Mouse (Mus musculus) layer of hippocampus, postnatal 36 days (tissue): Measurements from ENCODE around the gene Mpv17l2. TPM values are rescaled to one million over a fixed set of nuclear protein-coding genes. Genes with fewer than 3 reads are reported as not detected.
A peak's percentile ranks its signal among the peaks of the same experiment; 100 is the strongest.

Source experiments
- DNase-seq, 2 experiments: peaks; one replicate each; pipeline ENCODE4 v3.0.0; 2022
- total RNA-seq, 2 experiments: library from RNA; stranded (reverse); gene quantifications; 2 replicates each; pipeline ENCODE4 v1.2.3; 2021

The Mpv17l2 gene
- total RNA-seq, 2 experiments from 2014 or later: 34.3 to 35.8 TPM

GRCm38 (mm10) chr8:70790846-70791245 lies 30.1 kb upstream of the Mpv17l2 start:
- DNase-seq: no peak

GRCm38 (mm10) chr8:70789046-70789445 lies 28.3 kb upstream of the Mpv17l2 start:
- no peak for DNase-seq

- DNase-seq: no peak
Measured at GRCm38 (mm10) chr8:70787941-70788667, 27.4 kb upstream of the Mpv17l2 start.

GRCm38 (mm10) chr8:70787051-70787445 lies 26.3 kb upstream of the Mpv17l2 start:
- no peak for DNase-seq

DNA sequence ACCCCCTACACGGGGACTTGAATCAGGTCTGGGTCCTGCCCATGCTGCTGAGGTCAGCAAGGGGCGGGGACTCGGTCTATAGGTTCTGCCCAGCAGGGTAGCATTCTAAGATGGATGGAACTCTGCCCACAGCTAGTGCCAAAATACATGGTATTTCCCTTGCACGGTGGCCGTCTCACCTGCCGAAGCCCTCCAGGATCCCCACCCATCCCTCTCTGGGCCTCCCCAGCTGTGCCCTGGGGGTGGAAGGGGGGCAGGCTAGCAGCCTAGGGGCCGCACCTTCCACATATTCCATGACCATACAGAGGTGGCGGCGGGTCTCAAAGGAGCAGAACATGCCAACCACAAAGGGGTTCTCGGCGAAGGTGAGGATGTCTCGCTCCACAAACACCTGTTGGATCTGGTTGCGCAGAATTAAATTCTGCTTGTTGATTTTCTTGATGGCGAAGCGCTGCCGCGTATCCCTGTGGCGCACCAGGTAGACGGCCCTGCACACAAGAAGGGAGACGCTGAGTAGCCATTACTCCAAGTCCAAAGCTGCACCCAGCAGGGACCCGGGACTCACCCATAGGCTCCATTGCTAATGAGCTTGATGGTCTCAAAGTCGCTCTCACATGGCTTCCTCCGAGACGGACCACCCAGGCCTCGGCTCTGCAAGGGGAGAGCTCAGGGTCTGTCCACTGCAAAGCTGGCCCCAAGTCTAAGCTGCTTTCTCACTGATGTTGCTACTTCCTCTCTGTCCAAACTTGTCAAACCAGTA lies 25.7 kb upstream of the Mpv17l2 start:
- no peak for DNase-seq

- DNase-seq: no peak
Measured at GRCm38 (mm10) chr8:70780093-70780492, 19.3 kb upstream of the Mpv17l2 start.

DNA sequence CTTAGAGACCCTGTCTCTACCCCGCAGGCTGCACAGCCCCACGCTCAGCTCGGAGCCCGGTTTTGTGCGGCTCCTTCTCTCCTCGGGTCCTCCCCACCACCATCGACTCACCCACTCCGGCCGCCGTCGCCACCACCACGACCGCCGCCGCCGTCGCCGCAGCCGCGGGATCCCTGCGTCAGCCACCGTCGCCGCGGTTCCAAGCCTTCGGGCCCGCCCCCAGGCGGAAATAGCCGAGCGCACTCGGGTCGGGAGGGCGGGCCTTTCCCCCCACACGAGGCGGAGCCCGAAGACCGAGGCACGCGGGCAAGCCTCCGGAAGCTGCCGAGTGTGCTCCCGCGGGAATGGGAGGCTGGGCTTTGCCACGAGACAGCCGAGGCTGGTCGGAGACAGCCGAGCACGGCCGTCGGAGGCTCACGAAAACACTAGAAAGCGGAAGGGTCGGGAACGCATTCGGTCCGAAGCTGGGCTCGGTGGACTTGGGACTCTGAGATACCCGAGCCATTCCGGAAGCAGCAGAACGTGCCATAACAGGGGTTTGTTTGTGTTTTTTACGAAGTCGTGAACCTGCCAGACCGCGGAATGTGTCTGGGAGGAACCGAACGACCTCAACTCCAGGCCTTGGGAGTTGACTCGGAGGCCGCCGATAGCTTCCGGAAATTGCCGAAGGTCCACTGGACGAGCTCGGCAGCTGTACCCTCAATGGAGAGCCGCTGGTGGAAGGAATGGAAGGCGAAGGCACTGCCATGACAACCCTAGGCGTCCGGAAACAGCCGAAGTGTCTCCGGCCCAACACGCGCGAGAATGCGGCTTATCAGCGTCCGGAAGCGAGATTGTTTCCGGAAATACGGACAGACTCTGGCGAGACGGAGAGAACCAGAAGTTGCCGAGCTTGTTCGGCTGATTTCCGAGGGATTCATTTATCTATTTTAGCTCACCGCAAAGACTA lies 16.0 kb upstream of the Mpv17l2 start, which contains the start of gene Pik3r2:
Gene Pik3r2, minus strand, starts transcription at position 218 of the 949 bp plus-strand sequence.
- peak; percentile 98 for DNase-seq

DNA sequence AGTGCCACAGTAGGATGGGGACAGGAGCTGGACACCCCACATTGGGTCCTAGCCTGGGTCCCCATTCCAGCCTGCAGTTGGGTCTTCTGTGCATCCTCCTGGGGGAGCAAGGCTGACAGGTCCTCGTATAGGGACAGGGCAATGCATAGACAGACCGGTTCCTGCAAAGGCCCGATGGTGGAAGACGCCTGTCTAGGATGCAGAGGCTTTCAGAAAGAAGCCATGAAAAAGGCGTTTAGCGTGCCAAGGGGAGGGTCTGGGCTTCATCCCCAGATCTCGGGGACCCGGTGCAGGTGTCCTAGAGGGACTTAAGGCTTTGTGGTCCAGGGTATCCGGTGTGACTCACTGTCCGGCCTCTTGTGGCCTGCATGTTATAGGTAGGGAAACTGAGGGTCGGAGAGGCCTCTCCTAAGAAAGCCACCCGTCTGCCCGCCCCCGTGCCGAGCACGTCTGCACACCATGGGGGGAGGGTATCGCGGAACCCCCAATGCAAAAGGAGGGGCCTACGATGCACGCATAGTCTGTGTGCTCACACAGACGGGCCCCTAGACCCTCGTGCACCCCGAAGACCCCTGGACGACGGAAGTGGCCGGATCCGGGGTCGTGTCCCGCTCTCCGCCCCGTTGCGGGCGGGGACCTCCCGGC lies 15.2 kb upstream of the Mpv17l2 start:
- DNase-seq: no peak

DNA sequence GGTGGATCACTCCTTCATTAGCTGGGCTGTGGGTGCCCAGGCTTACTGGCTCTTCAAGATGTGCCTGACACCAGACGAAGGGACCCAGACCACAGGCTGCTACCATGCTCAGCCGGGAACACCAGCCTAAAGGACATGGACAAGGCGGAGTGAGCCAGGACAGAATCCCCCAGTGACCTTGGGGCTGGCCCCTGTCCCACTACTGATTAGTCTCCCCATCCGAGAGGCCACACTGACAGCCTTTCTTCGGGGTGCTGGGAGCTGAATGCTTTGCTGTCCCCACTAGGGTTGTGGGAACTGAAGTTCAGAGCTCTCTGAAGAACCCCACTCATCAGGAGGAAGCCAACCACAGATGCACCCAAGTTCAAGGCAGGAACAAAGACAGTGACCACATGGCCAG lies 14.5 kb upstream of the Mpv17l2 start:
- DNase-seq: no peak

DNA sequence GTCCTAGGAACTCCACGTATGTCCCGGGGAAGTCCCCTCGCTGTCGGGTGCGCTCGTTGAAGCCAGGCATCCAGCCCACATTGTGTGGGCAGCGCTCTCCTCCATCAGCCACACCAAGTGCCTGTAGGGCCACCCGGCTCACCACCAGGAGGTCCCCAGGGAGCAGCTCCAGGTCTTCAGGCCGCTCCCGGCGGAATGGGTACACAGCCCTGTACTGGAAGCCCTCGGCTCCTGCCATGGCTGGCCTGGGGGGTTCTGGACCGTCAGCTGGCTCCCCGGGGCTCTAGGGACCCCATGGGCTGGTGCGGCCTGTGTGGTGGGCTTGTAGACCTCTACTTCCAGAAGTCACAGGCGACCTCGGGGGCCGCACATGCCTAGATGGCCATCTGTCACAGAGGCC lies 14.0 kb upstream of the Mpv17l2 start:
- DNase-seq: no peak

DNA sequence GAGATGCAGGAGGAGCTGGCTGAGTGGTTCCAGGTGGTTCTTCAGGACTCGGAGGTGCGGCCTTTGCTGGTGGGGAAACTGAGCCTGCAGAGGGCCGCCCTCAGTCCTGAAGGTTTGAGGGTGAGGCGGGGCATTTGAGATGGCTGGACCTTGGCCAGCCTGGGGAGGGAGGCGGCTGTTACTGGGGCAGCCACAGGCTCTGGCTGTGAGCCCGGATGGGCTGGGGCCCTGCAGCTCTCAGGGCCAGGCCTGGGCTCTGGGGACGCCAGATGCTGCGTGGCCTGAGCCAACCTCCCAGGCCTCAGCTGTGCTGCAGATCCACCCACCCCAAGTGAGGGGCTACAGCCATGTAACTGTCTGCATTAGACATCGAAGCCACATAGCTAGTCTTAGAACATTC lies 13.1 kb upstream of the Mpv17l2 start:
- DNase-seq: peak in 1 of 2 experiments; percentile 78

DNA sequence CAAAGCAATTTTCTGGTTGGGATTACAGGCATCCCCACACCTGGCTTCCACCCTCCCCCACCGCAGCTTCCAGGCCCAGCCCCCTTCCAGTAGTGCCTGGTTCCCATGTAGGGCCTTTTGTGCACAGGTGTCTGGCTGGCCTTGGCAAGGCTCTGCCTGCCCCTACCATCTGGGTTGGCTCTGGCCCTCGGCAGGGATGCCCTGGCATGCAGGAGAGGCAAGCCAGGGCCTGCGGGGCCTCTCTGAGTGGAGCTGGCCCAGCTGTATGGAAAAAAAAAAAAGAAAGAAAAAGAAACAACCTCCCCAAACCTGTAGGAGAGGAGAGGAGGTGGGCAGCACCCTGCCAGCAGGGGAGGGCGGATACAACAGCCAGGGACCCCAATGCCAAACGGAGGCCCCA lies 12.7 kb upstream of the Mpv17l2 start:
- DNase-seq: no peak

DNA sequence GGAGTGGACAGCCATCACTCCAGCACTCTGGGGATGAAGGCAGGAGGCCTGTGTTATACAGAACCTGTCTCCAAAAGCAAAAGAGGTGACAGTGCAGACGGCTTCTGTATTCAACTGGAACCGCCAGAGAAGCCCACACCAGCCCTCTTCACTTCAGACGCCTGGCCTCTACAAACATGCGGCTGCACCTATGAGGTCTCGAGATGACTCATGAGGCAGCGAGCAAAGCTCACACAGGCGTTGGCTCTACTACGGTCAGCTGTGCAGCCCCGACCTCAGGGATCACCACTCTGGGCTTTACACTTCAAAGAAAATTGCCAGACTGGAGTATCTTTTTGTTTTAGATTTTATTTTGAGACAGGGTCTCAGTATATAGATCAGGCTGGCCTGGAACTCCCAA lies 12.1 kb upstream of the Mpv17l2 start:
- no peak for DNase-seq

GRCm38 (mm10) chr8:70772075-70772474 lies 11.3 kb upstream of the Mpv17l2 start:
- DNase-seq: no peak

DNA sequence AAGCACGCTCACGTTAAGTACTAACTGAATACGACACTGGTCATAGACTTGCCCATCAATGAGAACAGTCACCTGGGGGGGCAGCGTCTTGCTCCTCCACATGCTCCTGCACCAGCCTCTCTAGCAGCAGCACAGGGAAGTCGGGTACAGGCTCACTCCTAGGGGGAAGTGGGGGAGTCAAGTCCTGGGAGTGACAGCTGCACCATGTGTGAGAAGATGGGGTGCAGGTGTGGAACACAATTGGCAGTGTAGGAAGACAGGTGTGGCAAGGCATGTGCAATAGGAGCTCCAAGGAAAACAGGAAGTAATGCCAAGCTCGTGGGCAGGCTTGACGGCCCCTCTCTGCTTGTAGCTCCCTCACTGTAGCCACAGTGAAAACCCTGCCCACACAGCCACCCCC lies 10.5 kb upstream of the Mpv17l2 start:
- no peak for DNase-seq

DNA sequence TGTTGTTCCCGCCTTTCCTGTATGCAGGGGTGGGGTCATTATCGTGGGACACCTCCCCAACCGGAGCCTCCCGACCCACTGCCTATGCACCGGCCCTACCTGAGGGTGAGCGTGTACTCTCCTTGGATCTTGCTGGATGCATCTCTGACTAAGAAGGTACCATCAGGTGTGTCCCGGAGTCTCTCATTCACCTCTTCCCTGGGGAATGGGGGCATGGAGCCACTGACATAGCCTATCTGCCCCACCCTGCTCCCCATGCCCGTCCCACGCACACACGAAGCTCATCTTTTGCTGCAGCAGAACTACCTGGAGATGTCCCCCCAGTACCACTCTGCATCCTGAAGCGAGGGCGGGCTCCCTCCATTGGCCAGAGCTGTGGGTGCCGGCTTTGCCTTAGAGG lies 10.0 kb upstream of the Mpv17l2 start:
- DNase-seq: no peak

- no peak for DNase-seq
Measured at GRCm38 (mm10) chr8:70769858-70770257, 9.1 kb upstream of the Mpv17l2 start.

DNA sequence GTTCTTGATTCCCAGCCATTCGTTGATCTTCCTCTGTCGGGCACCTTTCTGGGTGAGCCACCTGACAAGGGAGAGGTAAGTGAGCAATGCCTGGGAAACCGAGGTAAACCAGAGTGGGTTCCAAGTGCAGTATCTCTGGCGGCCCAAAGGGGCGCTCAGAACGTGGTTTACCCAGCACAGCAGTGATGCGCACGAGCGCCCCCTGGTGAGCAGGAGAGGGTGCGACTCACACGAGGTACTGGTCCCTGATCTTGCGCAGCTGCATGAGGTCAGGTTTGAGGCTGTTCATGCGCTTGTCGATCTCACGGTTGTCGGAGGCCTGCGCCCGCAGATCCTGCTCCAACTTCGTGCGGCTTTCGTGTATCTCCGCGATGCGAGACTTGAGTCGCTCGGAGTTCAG lies 8.6 kb upstream of the Mpv17l2 start:
- DNase-seq: peak; percentile 91 to 92

DNA sequence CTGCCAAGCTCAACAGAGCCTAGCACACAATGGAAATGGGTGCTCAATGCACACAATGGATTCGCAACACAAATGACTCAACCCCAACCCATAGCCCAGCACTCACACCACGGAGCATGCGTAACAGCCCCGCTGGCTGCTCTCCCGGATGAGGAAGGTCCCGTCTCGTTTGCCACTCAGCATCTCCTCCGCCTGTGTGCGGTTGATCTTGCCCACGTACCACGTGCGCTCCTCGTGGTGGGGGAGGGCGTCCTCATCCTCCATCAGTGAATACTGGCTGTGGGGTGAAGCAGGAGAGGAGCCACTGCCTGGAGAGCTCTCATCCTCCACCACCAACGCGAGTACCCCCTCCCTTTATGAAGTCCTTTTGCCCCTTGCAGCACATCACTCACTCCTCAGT lies 8.2 kb upstream of the Mpv17l2 start:
- no peak for DNase-seq

DNA sequence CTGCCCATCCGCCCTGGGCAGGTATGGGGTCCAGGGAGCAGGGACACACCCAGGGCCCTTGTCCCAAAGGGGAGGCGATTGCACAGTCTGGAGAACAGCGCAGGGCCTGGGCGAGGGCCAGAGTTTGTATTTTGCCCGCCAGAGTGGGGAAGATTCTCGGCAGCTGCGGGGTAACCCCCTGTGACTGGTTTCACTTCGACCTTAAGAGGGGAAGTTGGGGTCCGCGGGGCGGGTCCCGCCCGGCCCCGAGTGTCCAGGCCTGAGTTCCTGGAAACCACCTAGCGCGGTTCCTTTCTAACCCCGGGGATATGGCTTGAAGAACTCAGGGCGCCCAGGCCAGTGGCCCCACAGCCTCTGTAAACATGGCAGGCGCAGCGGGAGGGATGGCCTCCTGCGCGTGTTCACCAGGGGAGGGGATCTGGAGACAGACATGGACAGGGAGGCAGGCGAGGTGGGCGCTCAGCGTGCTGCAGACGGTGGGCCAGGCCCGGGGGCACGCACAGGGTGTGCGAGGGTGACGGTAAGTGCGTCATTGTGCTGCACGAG lies 7.6 kb upstream of the Mpv17l2 start:
- no peak for DNase-seq

- no peak for DNase-seq
Measured at GRCm38 (mm10) chr8:70767503-70767902, 6.8 kb upstream of the Mpv17l2 start.
